Mouse (Mus musculus) CH12.LX (cell line): ENCODE measurements around the gene Nelfb. TPM values are rescaled to one million over a fixed set of nuclear protein-coding genes. Genes with fewer than 3 reads are reported as not detected.

Experiments used
- DNase-seq: peaks from one replicate; pipeline ENCODE4 v3.0.0-alpha.2; 2013; ENCODE audit errors: extremely low read depth
- H3K27ac ChIP-seq: 2 replicates; pipeline ENCODE4 v1.5.1; 2012; ENCODE audit warnings: low read depth, mild to moderate bottlenecking, control low read depth, moderate library complexity; ENCODE audit not compliant: insufficient read depth
- H3K27me3 ChIP-seq: replicated peaks from 2 replicates; pipeline ENCODE3; 2012; ENCODE audit warnings: inconsistent platforms
- H3K36me3 ChIP-seq, 2 experiments: replicated peaks in 1 of 2; 2 replicates each; pipeline versions ENCODE3 to v1.6.1; 2012; ENCODE audit warnings: inconsistent platforms in 1 of 2, low read length in 1 of 2, mild to moderate bottlenecking in 1 of 2, mixed read lengths in 1 of 2, moderate library complexity in 1 of 2; ENCODE audit not compliant: control insufficient read depth in 1 of 2, insufficient read depth in 1 of 2
- H3K4me1 ChIP-seq, 2 experiments: 2 replicates each; pipeline ENCODE4 v1.6.1; 2012; ENCODE audit warnings: inconsistent platforms in 1 of 2, moderate library complexity in 1 of 2; ENCODE audit not compliant: insufficient read depth in 2 of 2, control insufficient read depth in 1 of 2
- H3K4me2 ChIP-seq: 2 replicates; pipeline ENCODE4 v1.6.1; 2012; ENCODE audit warnings: low read depth, mild to moderate bottlenecking, control low read depth; ENCODE audit not compliant: poor library complexity, insufficient read depth, severe bottlenecking
- H3K4me3 ChIP-seq, 3 experiments: fragments of 150-350 bp in 1 of 3; sonication (generic) in 1 of 3; replicated peaks in 1 of 3; 2 replicates each; pipeline versions ENCODE3 to v1.5.1; 2011 to 2012; ENCODE audit warnings: low read depth in 2 of 3, low read length in 2 of 3, mild to moderate bottlenecking in 2 of 3, moderate library complexity in 2 of 3, control low read depth in 1 of 3, improper control_type of control experiment in 1 of 3, inconsistent platforms in 1 of 3, mixed read lengths in 1 of 3; ENCODE audit not compliant: poor library complexity in 1 of 3
- H3K79me2 ChIP-seq: replicated peaks from 2 replicates; pipeline ENCODE4 v1.6.1; 2012; ENCODE audit warnings: mild to moderate bottlenecking, moderate library complexity; ENCODE audit not compliant: control insufficient read depth, poor library complexity, insufficient read depth, severe bottlenecking; ENCODE audit errors: extremely low read depth
- H3K9ac ChIP-seq: 2 replicates; pipeline ENCODE4 v1.6.1; 2012; ENCODE audit warnings: low read depth, mild to moderate bottlenecking, control low read depth, moderate library complexity; ENCODE audit not compliant: insufficient read depth
- H3K9me3 ChIP-seq: replicated peaks from 2 replicates; pipeline ENCODE3; 2012; ENCODE audit warnings: low read length, inconsistent platforms, mixed read lengths
- BHLHE40 ChIP-seq: IDR thresholded peaks from 2 replicates; pipeline ENCODE4 v1.6.1; 2011; ENCODE audit warnings: mild to moderate bottlenecking, low read depth, low read length, improper control_type of control experiment
- CHD1 ChIP-seq: IDR thresholded peaks from 2 replicates; pipeline ENCODE4 v1.6.1; 2012; ENCODE audit warnings: low read depth, low read length, improper control_type of control experiment, inconsistent platforms
- CHD2 ChIP-seq: IDR thresholded peaks from 2 replicates; pipeline ENCODE4 v1.6.1; 2011; ENCODE audit warnings: low read length, improper control_type of control experiment
- CTCF ChIP-seq, 2 experiments: IDR thresholded peaks in 1 of 2; conservative IDR thresholded peaks in 1 of 2; 2 replicates each; pipeline ENCODE4 v1.5.1; 2011 to 2012; ENCODE audit warnings: low read depth in 2 of 2, low read length in 2 of 2, improper control_type of control experiment in 1 of 2, inconsistent platforms in 1 of 2, mild to moderate bottlenecking in 1 of 2, moderate library complexity in 1 of 2
- E2F4 ChIP-seq: IDR thresholded peaks from 2 replicates; pipeline ENCODE4 v1.6.1; 2011; ENCODE audit warnings: low read depth, low read length, improper control_type of control experiment; ENCODE audit not compliant: insufficient replicate concordance
- ELF1 ChIP-seq: IDR thresholded peaks from 2 replicates; pipeline ENCODE4 v1.6.1; 2014; ENCODE audit warnings: low read depth, mild to moderate bottlenecking, inconsistent platforms, low read length, improper control_type of control experiment
- EP300 ChIP-seq: IDR thresholded peaks from 2 replicates; pipeline ENCODE4 v1.6.1; 2011; ENCODE audit warnings: low read length, improper control_type of control experiment
- ETS1 ChIP-seq: conservative IDR thresholded peaks from 2 replicates; pipeline ENCODE4 v1.6.1; 2012; ENCODE audit warnings: low read depth, mild to moderate bottlenecking, inconsistent platforms, low read length, improper control_type of control experiment, moderate library complexity
- GABPA ChIP-seq: IDR thresholded peaks from 2 replicates; pipeline ENCODE4 v1.6.1; 2012; ENCODE audit warnings: low read depth, low read length, improper control_type of control experiment, inconsistent platforms; ENCODE audit not compliant: insufficient replicate concordance
- HCFC1 ChIP-seq: IDR thresholded peaks from 2 replicates; pipeline ENCODE4 v1.6.1; 2012; ENCODE audit warnings: low read depth, mild to moderate bottlenecking, inconsistent platforms, low read length, improper control_type of control experiment
- IRF4 ChIP-seq: IDR thresholded peaks from 2 replicates; pipeline ENCODE4 v1.6.1; 2014; ENCODE audit warnings: low read depth, mild to moderate bottlenecking, inconsistent platforms, low read length, improper control_type of control experiment
- JUN ChIP-seq: IDR thresholded peaks from 2 replicates; pipeline ENCODE4 v1.6.1; 2011; ENCODE audit warnings: low read depth, mild to moderate bottlenecking, low read length, improper control_type of control experiment, moderate library complexity; ENCODE audit not compliant: insufficient read depth
- JUND ChIP-seq: conservative IDR thresholded peaks from 2 replicates; pipeline ENCODE4 v1.6.1; 2011; ENCODE audit warnings: low read depth, low read length, improper control_type of control experiment
- KAT2A ChIP-seq: IDR thresholded peaks from 2 replicates; pipeline ENCODE4 v1.6.1; 2012; ENCODE audit warnings: low read length, improper control_type of control experiment, inconsistent platforms; ENCODE audit not compliant: insufficient replicate concordance
- MAFK ChIP-seq: IDR thresholded peaks from 2 replicates; pipeline ENCODE4 v1.6.1; 2011; ENCODE audit warnings: low read length, improper control_type of control experiment; ENCODE audit not compliant: insufficient replicate concordance
- MAX ChIP-seq: IDR thresholded peaks from 2 replicates; pipeline ENCODE4 v1.6.1; 2011; ENCODE audit warnings: low read length, improper control_type of control experiment
- MAZ ChIP-seq: IDR thresholded peaks from 2 replicates; pipeline ENCODE4 v1.6.1; 2012; ENCODE audit warnings: low read depth, mild to moderate bottlenecking, inconsistent platforms, low read length, improper control_type of control experiment, moderate library complexity
- MEF2A ChIP-seq: IDR thresholded peaks from 2 replicates; pipeline ENCODE4 v1.6.1; 2014; ENCODE audit warnings: low read depth, mild to moderate bottlenecking, inconsistent platforms, low read length, improper control_type of control experiment, borderline replicate concordance
- MXI1 ChIP-seq: IDR thresholded peaks from 2 replicates; pipeline ENCODE4 v1.6.1; 2011; ENCODE audit warnings: mild to moderate bottlenecking, low read depth, low read length, improper control_type of control experiment
- MYC ChIP-seq: IDR thresholded peaks from 2 replicates; pipeline ENCODE4 v1.6.1; 2011; ENCODE audit warnings: low read depth, mild to moderate bottlenecking, improper control_type of control experiment, low read length
- NELFE ChIP-seq: IDR thresholded peaks from 2 replicates; pipeline ENCODE4 v1.6.1; 2011; ENCODE audit warnings: low read depth, low read length, improper control_type of control experiment
- NRF1 ChIP-seq: IDR thresholded peaks from 2 replicates; pipeline ENCODE4 v1.6.1; 2014; ENCODE audit warnings: low read depth, mild to moderate bottlenecking, inconsistent platforms, low read length, improper control_type of control experiment, moderate library complexity
- PAX5 ChIP-seq: IDR thresholded peaks from 2 replicates; pipeline ENCODE4 v1.6.1; 2012; ENCODE audit warnings: low read length, inconsistent platforms, mixed read lengths
- POLR2A ChIP-seq: IDR thresholded peaks from 2 replicates; pipeline ENCODE4 v1.6.1; 2011; ENCODE audit warnings: low read depth, mild to moderate bottlenecking, improper control_type of control experiment, low read length
- POLR2AphosphoS2 ChIP-seq: IDR thresholded peaks from 2 replicates; pipeline ENCODE4 v1.6.1; 2011; ENCODE audit warnings: low read depth, low read length, improper control_type of control experiment
- RAD21 ChIP-seq: IDR thresholded peaks from 2 replicates; pipeline ENCODE4 v1.6.1; 2011; ENCODE audit warnings: low read depth, mild to moderate bottlenecking, low read length, improper control_type of control experiment, moderate library complexity
- RCOR1 ChIP-seq: conservative IDR thresholded peaks from 2 replicates; pipeline ENCODE4 v1.6.1; 2012; ENCODE audit warnings: low read depth, mild to moderate bottlenecking, inconsistent platforms, low read length, improper control_type of control experiment
- SIN3A ChIP-seq: IDR thresholded peaks from 2 replicates; pipeline ENCODE4 v1.6.1; 2012; ENCODE audit warnings: low read length, improper control_type of control experiment, inconsistent platforms
- SMC3 ChIP-seq: IDR thresholded peaks from 2 replicates; pipeline ENCODE4 v1.6.1; 2011; ENCODE audit warnings: low read depth, low read length, improper control_type of control experiment
- TBP ChIP-seq: conservative IDR thresholded peaks from 2 replicates; pipeline ENCODE4 v1.6.1; 2011; ENCODE audit warnings: low read depth, low read length, improper control_type of control experiment
- TCF12 ChIP-seq: IDR thresholded peaks from 2 replicates; pipeline ENCODE4 v1.6.1; 2014; ENCODE audit warnings: low read depth, mild to moderate bottlenecking, inconsistent platforms, low read length, improper control_type of control experiment
- UBTF ChIP-seq: IDR thresholded peaks from 2 replicates; pipeline ENCODE4 v1.6.1; 2012; ENCODE audit warnings: low read depth, mild to moderate bottlenecking, inconsistent platforms, low read length, improper control_type of control experiment, moderate library complexity
- USF1 ChIP-seq: IDR thresholded peaks from 2 replicates; pipeline ENCODE4 v1.6.1; 2014; ENCODE audit warnings: low read depth, mild to moderate bottlenecking, inconsistent platforms, low read length, improper control_type of control experiment
- USF2 ChIP-seq: conservative IDR thresholded peaks from 2 replicates; pipeline ENCODE4 v1.6.1; 2011; ENCODE audit warnings: low read depth, low read length, improper control_type of control experiment
- ZC3H11A ChIP-seq: IDR thresholded peaks from 2 replicates; pipeline ENCODE4 v1.6.1; 2012; ENCODE audit warnings: low read depth, mild to moderate bottlenecking, inconsistent platforms, low read length, improper control_type of control experiment
- ZKSCAN1 ChIP-seq: IDR thresholded peaks from 2 replicates; pipeline ENCODE4 v1.6.1; 2012; ENCODE audit warnings: low read depth, inconsistent platforms, low read length, improper control_type of control experiment, borderline replicate concordance
- ZMIZ1 ChIP-seq: IDR thresholded peaks from 2 replicates; pipeline ENCODE4 v1.6.1; 2012; ENCODE audit warnings: low read depth, mild to moderate bottlenecking, inconsistent platforms, low read length, improper control_type of control experiment
- dilution Hi-C: fragments of 300-500 bp; cut with MboI; formaldehyde crosslinking; loops from 2 replicates; pipeline ENCODE4 v1.14.3; 2020; ENCODE audit warnings: low sequenced_read_pairs; ENCODE audit not compliant: extremely low pct_unique_long_range_greater_than_20kb, extremely low pct_ligation_motif_present
- in situ Hi-C: fragments of 300-500 bp; cut with MboI; formaldehyde crosslinking; loops from 3 replicates; pipeline ENCODE4 v1.14.3; 2019; ENCODE audit warnings: low sequenced_read_pairs, low pct_ligation_motif_present, low pct_unique_long_range_greater_than_20kb, mixed read lengths
- polyA plus RNA-seq: library from polyadenylated mRNA; unstranded; fragments of >175 nt; gene quantifications from 2 replicates; pipeline ENCODE4 v1.2.1, GENCODE M21; 2012; ENCODE audit warnings: low read depth; ENCODE audit not compliant: insufficient read length
- total RNA-seq, 2 experiments: library from RNA; depleted of rRNA; stranded (reverse); fragments of 300-350 nt in 1 of 2; fragments of >200 nt in 1 of 2; gene quantifications; 2 replicates each; pipeline ENCODE4 v1.2.3; 2012 to 2014

Gene Nelfb
- 57.0 and 58.7 TPM in 2 replicates for total RNA-seq (2012; rRNA removed)
- total RNA-seq (2014; rRNA removed), result 42.0 and 53.6 TPM in 2 replicates
- polyA plus RNA-seq, result 52.5 and 58.0 TPM in 2 replicates

- DNase-seq, result peak; percentile 95
- TF ChIP-seq ETS1, result peak; percentile 19; the same call in 1 of the 2 replicates
- TF ChIP-seq MAZ, result peak; percentile 61; the same call in 1 of the 2 replicates
- peak; percentile 92 for TF ChIP-seq IRF4
- TF ChIP-seq USF2, result no peak
- TF ChIP-seq POLR2A, result peak; percentile 88
- no peak for TF ChIP-seq SMC3
- TF ChIP-seq TCF12, result peak; percentile 91
- TF ChIP-seq E2F4, result peak; percentile 55; the same call in 1 of the 2 replicates
- no peak for TF ChIP-seq ZC3H11A
- TF ChIP-seq MAFK, result no peak
- TF ChIP-seq UBTF, result no peak
- peak; percentile 62 for TF ChIP-seq NRF1
- TF ChIP-seq NELFE, result peak; percentile 86
- TF ChIP-seq MYC, result peak; percentile 76; the same call in 1 of the 2 replicates
- peak; percentile 82; the same call in 1 of the 2 replicates for TF ChIP-seq ZMIZ1
- peak; percentile 40; the same call in 1 of the 2 replicates for TF ChIP-seq GABPA
- TF ChIP-seq EP300, result no peak
- peak; percentile 74 for TF ChIP-seq MEF2A
- TF ChIP-seq MXI1, result peak; percentile 97
- no peak for TF ChIP-seq CTCF (conservative IDR thresholded peaks at IDR 0.05 in 1 of 2, IDR thresholded peaks at IDR 0.05 in 1 of 2; ENCODE audit: low read depth in 2 of 2, low read length in 2 of 2)
- peak; percentile 74 for TF ChIP-seq MAX
- 0 out of 2 replicates have a peak, but pooled peaks have one; percentile 2 for TF ChIP-seq USF1
- TF ChIP-seq ELF1, result peak; percentile 94
- TF ChIP-seq HCFC1, result peak; percentile 93
- TF ChIP-seq CHD1, result no peak
- no peak for TF ChIP-seq JUND
- no peak for TF ChIP-seq PAX5
- TF ChIP-seq RAD21, result no peak
- TF ChIP-seq RCOR1, result no peak
- TF ChIP-seq ZKSCAN1, result no peak
- peak; percentile 86; the same call in 1 of the 2 replicates for TF ChIP-seq KAT2A
- no peak; the same call in 1 of the 2 replicates for TF ChIP-seq POLR2AphosphoS2
- no peak for TF ChIP-seq JUN
- peak; percentile 83 for TF ChIP-seq BHLHE40
- peak; percentile 91 for TF ChIP-seq SIN3A
- 0 out of 2 replicates have a peak, but pooled peaks have one; percentile 32 for TF ChIP-seq TBP
- 0 out of 2 replicates have a peak, but pooled peaks have one; percentile 27 for TF ChIP-seq CHD2
- Histone ChIP-seq H3K9me3 (no peaks in the 10 kb centered on the region), H3K36me3 (peaks cover 23 to 35% of the 10 kb centered on the region in 2 experiments), H3K4me3 (peak within 1 kb of the TSS; percentile 78 to 93 (median 89)), H3K27ac (peak within 1 kb of the TSS; percentile 56), H3K27me3 (peaks cover 4% of the 10 kb centered on the region), H3K79me2 (peaks cover 23% of the 10 kb centered on the region), H3K4me1 (peaks cover 11 to 29% of the 10 kb centered on the region in 2 experiments), H3K9ac (peak within 1 kb of the TSS; percentile 84), H3K4me2 (peak within 1 kb of the TSS; percentile 89)
- in situ Hi-C loops (no loop called here), dilution Hi-C loops (no loop called here)
Observed at GRCm38 (mm10) chr2:25211121-25211670, at the start of gene Nelfb. Gene Nelfb (minus strand): TSS chr2:25211489.
